Mouse (Mus musculus) urinary bladder, postnatal 4 days (tissue): Measurements from ENCODE around the gene Bcl11a.

Experiments
- DNase-seq, 2 experiments: peaks; one replicate each; pipeline ENCODE4 v3.0.0; 2021 to 2022; ENCODE audit warnings: low spot score in 2 of 2

Gene Bcl11a

GRCm38 (mm10) chr11:24077795-24078705 lies at the start of gene Bcl11a:
TSS of gene Bcl11a (plus strand) at chr11:24078056.
- DNase-seq = no peak

GRCm38 (mm10) chr11:24044025-24044424 lies 33.8 kb upstream of the Bcl11a start:
- DNase-seq = no peak

GRCm38 (mm10) chr11:24049226-24050031 lies 28.4 kb upstream of the Bcl11a start:
- peak; percentile 58 to 85 for DNase-seq

- DNase-seq = no peak
Observed at GRCm38 (mm10) chr11:24050032-24050757, 27.7 kb upstream of the Bcl11a start.

- DNase-seq = no peak
Observed at GRCm38 (mm10) chr11:24052882-24053281, 25.0 kb upstream of the Bcl11a start.

- no peak for DNase-seq
Observed at GRCm38 (mm10) chr11:24059137-24059536, 18.7 kb upstream of the Bcl11a start.

GRCm38 (mm10) chr11:24060428-24060827 lies 17.4 kb upstream of the Bcl11a start:
- no peak for DNase-seq

GRCm38 (mm10) chr11:24061819-24062218 lies 16.0 kb upstream of the Bcl11a start:
- no peak for DNase-seq

- DNase-seq = no peak
Observed at GRCm38 (mm10) chr11:24062495-24063096, 15.3 kb upstream of the Bcl11a start.

- DNase-seq = no peak
Observed at GRCm38 (mm10) chr11:24064221-24064620, 13.6 kb upstream of the Bcl11a start.

GRCm38 (mm10) chr11:24065313-24065712 lies 12.5 kb upstream of the Bcl11a start:
- DNase-seq = no peak

- DNase-seq = no peak
Observed at GRCm38 (mm10) chr11:24074021-24074591, 3.8 kb upstream of the Bcl11a start.

- DNase-seq = no peak
Observed at GRCm38 (mm10) chr11:24074634-24075104, 3.2 kb upstream of the Bcl11a start, which contains the start of gene A830031A19Rik. TSS of gene A830031A19Rik (minus strand) at chr11:24075054.

- no peak for DNase-seq
Observed at GRCm38 (mm10) chr11:24075486-24076126, 2.2 kb upstream of the Bcl11a start.

GRCm38 (mm10) chr11:24076127-24076650 lies 1.7 kb upstream of the Bcl11a start:
- DNase-seq = peak; percentile 44 to 66

- no peak for DNase-seq
Observed at GRCm38 (mm10) chr11:24076821-24077730, 780 bp upstream of the Bcl11a start.

- no peak for DNase-seq
Observed at GRCm38 (mm10) chr11:24078706-24079316, 955 bp downstream of the Bcl11a start.
